Mouse (Mus musculus) MEL (cell line): ENCODE measurements around the gene Snx3. TPM values are rescaled to one million over a fixed set of nuclear protein-coding genes. Genes with fewer than 3 reads are reported as not detected.
A peak's percentile ranks its signal among the peaks of the same experiment; 100 is the strongest.

Experiments
- DNase-seq: peaks from one replicate; pipeline ENCODE4 v3.0.0; 2011; ENCODE audit warnings: low read depth, low spot score
- H3K27ac ChIP-seq: 2 replicates; pipeline ENCODE4 v1.5.1; 2012; ENCODE audit warnings: low read depth, mild to moderate bottlenecking, control low read depth, low read length, moderate library complexity; ENCODE audit not compliant: control insufficient read depth
- H3K27me3 ChIP-seq, 2 experiments: fragments of 150-350 bp in 1 of 2; sonication (generic) in 1 of 2; 2 replicates each; pipeline ENCODE4 v1.6.1; 2012; ENCODE audit warnings: low read length in 2 of 2, mild to moderate bottlenecking in 2 of 2, improper control_type of control experiment in 1 of 2, moderate library complexity in 1 of 2; ENCODE audit not compliant: insufficient read depth in 2 of 2, control insufficient read depth in 1 of 2
- H3K36me3 ChIP-seq, 2 experiments: 2 replicates each; pipeline ENCODE4 v1.6.1; 2012 to 2014; ENCODE audit warnings: low read length in 2 of 2, improper control_type of control experiment in 1 of 2, inconsistent platforms in 1 of 2, mild to moderate bottlenecking in 1 of 2; ENCODE audit not compliant: insufficient read depth in 2 of 2, control insufficient read depth in 1 of 2
- H3K4me1 ChIP-seq, 2 experiments: fragments of 150-350 bp in 1 of 2; sonication (generic) in 1 of 2; 2 replicates each; pipeline ENCODE4 v1.6.1; 2012; ENCODE audit warnings: low read length in 2 of 2, improper control_type of control experiment in 1 of 2, mild to moderate bottlenecking in 1 of 2; ENCODE audit not compliant: insufficient read depth in 2 of 2, control insufficient read depth in 1 of 2
- H3K4me3 ChIP-seq, 2 experiments: fragments of 150-350 bp in 1 of 2; sonication (generic) in 1 of 2; 2 replicates each; pipeline ENCODE4 v1.5.1; 2012; ENCODE audit warnings: low read depth in 2 of 2, low read length in 2 of 2, mild to moderate bottlenecking in 2 of 2, moderate library complexity in 2 of 2, control low read depth in 1 of 2, improper control_type of control experiment in 1 of 2; ENCODE audit not compliant: control insufficient read depth in 1 of 2, insufficient read depth in 1 of 2
- H3K79me2 ChIP-seq: 2 replicates; pipeline ENCODE4 v1.6.1; 2012; ENCODE audit warnings: mild to moderate bottlenecking, low read length, moderate library complexity; ENCODE audit not compliant: control insufficient read depth, poor library complexity, insufficient read depth
- H3K9ac ChIP-seq: 2 replicates; pipeline ENCODE4 v1.6.1; 2012; ENCODE audit warnings: low read depth, mild to moderate bottlenecking, control low read depth, low read length, moderate library complexity; ENCODE audit not compliant: control insufficient read depth, poor library complexity, severe bottlenecking
- H3K9me3 ChIP-seq: fragments of 150-350 bp; sonication (generic); replicated peaks from 2 replicates; pipeline ENCODE4 v1.6.1; 2012; ENCODE audit warnings: mild to moderate bottlenecking, low read length, improper control_type of control experiment, moderate library complexity; ENCODE audit not compliant: insufficient read depth
- BHLHE40 ChIP-seq: IDR thresholded peaks from 2 replicates; pipeline ENCODE4 v1.6.1; 2012; ENCODE audit warnings: low read depth, mild to moderate bottlenecking, inconsistent platforms, low read length, improper control_type of control experiment, borderline replicate concordance
- CHD1 ChIP-seq: IDR thresholded peaks from 2 replicates; pipeline ENCODE4 v1.6.1; 2012; ENCODE audit warnings: low read depth, mild to moderate bottlenecking, inconsistent platforms, low read length, improper control_type of control experiment
- CHD2 ChIP-seq: IDR thresholded peaks from 2 replicates; pipeline ENCODE4 v1.6.1; 2011; ENCODE audit warnings: low read length, improper control_type of control experiment
- CTCF ChIP-seq, 3 experiments: IDR thresholded peaks in 2 of 3; conservative IDR thresholded peaks in 1 of 3; 2 replicates each; pipeline ENCODE4 v1.5.1; 2011 to 2012; ENCODE audit warnings: low read length in 3 of 3, low read depth in 2 of 3, mild to moderate bottlenecking in 2 of 3, improper control_type of control experiment in 1 of 3, inconsistent platforms in 1 of 3, mixed read lengths in 1 of 3, moderate library complexity in 1 of 3; ENCODE audit not compliant: control insufficient read depth in 1 of 3, insufficient read depth in 1 of 3, poor library complexity in 1 of 3, severe bottlenecking in 1 of 3
- E2F4 ChIP-seq: IDR thresholded peaks from 2 replicates; pipeline ENCODE4 v1.6.1; 2011; ENCODE audit warnings: low read depth, low read length, improper control_type of control experiment, borderline replicate concordance
- EP300 ChIP-seq, 2 experiments: IDR thresholded peaks; 2 replicates each; pipeline ENCODE4 v1.6.1; 2011; ENCODE audit warnings: improper control_type of control experiment in 2 of 2, low read length in 2 of 2, low read depth in 1 of 2, mild to moderate bottlenecking in 1 of 2
- GABPA ChIP-seq: IDR thresholded peaks from 2 replicates; pipeline ENCODE4 v1.6.1; 2012; ENCODE audit warnings: low read depth, mild to moderate bottlenecking, inconsistent platforms, low read length, improper control_type of control experiment, moderate library complexity
- JUND ChIP-seq: IDR thresholded peaks from 2 replicates; pipeline ENCODE4 v1.6.1; 2011; ENCODE audit warnings: low read depth, mild to moderate bottlenecking, improper control_type of control experiment, low read length
- MEF2A ChIP-seq: IDR thresholded peaks from 2 replicates; pipeline ENCODE4 v1.6.1; 2014; ENCODE audit warnings: low read depth, mild to moderate bottlenecking, inconsistent platforms, low read length, improper control_type of control experiment; ENCODE audit not compliant: poor library complexity, insufficient replicate concordance, severe bottlenecking; ENCODE audit errors: extremely low read depth
- MXI1 ChIP-seq: IDR thresholded peaks from 2 replicates; pipeline ENCODE4 v1.6.1; 2011; ENCODE audit warnings: mild to moderate bottlenecking, low read depth, low read length, improper control_type of control experiment
- POLR2AphosphoS2 ChIP-seq: IDR thresholded peaks from 2 replicates; pipeline ENCODE4 v1.6.1; 2011; ENCODE audit warnings: low read length, improper control_type of control experiment
- POLR2AphosphoS5 ChIP-seq: IDR thresholded peaks from 2 replicates; pipeline ENCODE4 v1.6.1; 2012; ENCODE audit warnings: low read depth, borderline replicate concordance, mild to moderate bottlenecking, inconsistent platforms, low read length, moderate library complexity, mixed read lengths
- RAD21 ChIP-seq: IDR thresholded peaks from 2 replicates; pipeline ENCODE4 v1.6.1; 2011; ENCODE audit warnings: mild to moderate bottlenecking, low read depth, low read length, improper control_type of control experiment
- SMC3 ChIP-seq: IDR thresholded peaks from 2 replicates; pipeline ENCODE4 v1.6.1; 2011; ENCODE audit warnings: low read depth, low read length, improper control_type of control experiment
- TBP ChIP-seq: IDR thresholded peaks from 2 replicates; pipeline ENCODE4 v1.8.0; 2011; ENCODE audit warnings: low read depth, low read length, improper control_type of control experiment
- UBTF ChIP-seq: IDR thresholded peaks from 2 replicates; pipeline ENCODE4 v1.6.1; 2012; ENCODE audit warnings: low read depth, mild to moderate bottlenecking, inconsistent platforms, low read length, improper control_type of control experiment, moderate library complexity, borderline replicate concordance; ENCODE audit not compliant: insufficient read depth
- polyA plus RNA-seq, 2 experiments: library from polyadenylated mRNA; stranded (reverse) in 1 of 2; unstranded in 1 of 2; fragments of >175 nt in 1 of 2; fragments of >200 nt in 1 of 2; gene quantifications; 2 replicates each; pipeline versions ENCODE4 v1.2.1 to v1.2.4; 2012; ENCODE audit warnings: low replicate concordance in 2 of 2, low read depth in 1 of 2; ENCODE audit not compliant: insufficient read length in 2 of 2, insufficient read depth in 1 of 2, missing spikeins in 1 of 2
- total RNA-seq: library from RNA; depleted of rRNA; stranded (reverse); fragments of 300-350 nt; gene quantifications from 2 replicates; pipeline ENCODE4 v1.2.3, GENCODE M21; 2012

Snx3 gene
- total and polyA plus RNA-seq, 3 experiments, result 107 to 320 TPM; not detected in 1

- no peak for TF ChIP-seq SMC3
- TF ChIP-seq EP300 (IDR thresholded peaks at IDR 0.05; ENCODE audit: low read depth in 1 of 2, low read length in 2 of 2), result peak; percentile 93 to 97
These were observed 35.9 kb downstream of the Snx3 start (continued) for GRCm38 (mm10) chr10:42537571-42538316.

- Histone ChIP-seq H3K4me1 (0 out of 4 replicates have a peak, but pooled peaks cover 0 to 3% of the 10 kb centered on the region in 2 experiments), H3K36me3 (no peaks in the 10 kb centered on the region), H3K27ac (no peak overlapping the region), H3K27me3 (no peaks in the 10 kb centered on the region), H3K9me3 (no peaks in the 10 kb centered on the region), H3K9ac (no peak overlapping the region), H3K4me3 (no peak overlapping the region), H3K79me2 (no peaks in the 10 kb centered on the region)
- TF ChIP-seq CHD1 (no peak), TBP (no peak), JUND (no peak), UBTF (no peak), GABPA (no peak), CTCF (IDR thresholded peaks at IDR 0.05 in 2 of 3, conservative IDR thresholded peaks at IDR 0.05 in 1 of 3; ENCODE audit: control insufficient read depth in 1 of 3, insufficient read depth in 1 of 3, low read depth in 2 of 3, low read length in 3 of 3, poor library complexity in 1 of 3, severe bottlenecking in 1 of 3) (no peak), RAD21 (no peak), E2F4 (no peak), MEF2A (no peak), EP300 (IDR thresholded peaks at IDR 0.05; ENCODE audit: low read depth in 1 of 2, low read length in 2 of 2) (no peak), BHLHE40 (no peak), POLR2AphosphoS2 (no peak), CHD2 (no peak), POLR2AphosphoS5 (no peak)
- no peak for DNase-seq
These were observed 44.1 kb downstream of the Snx3 start for GRCm38 (mm10) chr10:42545707-42546503.

- H3K79me2 ChIP-seq, result no peaks in the 10 kb centered on the region
- H3K27ac ChIP-seq, result no peak overlapping the region
These were observed 44.7 kb downstream of the Snx3 start for GRCm38 (mm10) chr10:42546507-42546906.

More at GRCm38 (mm10) chr10:42546507-42546906, 44.7 kb downstream of the Snx3 start:
- H3K9ac ChIP-seq, result no peak overlapping the region
- no peak for DNase-seq
- no peak overlapping the region for H3K4me3 ChIP-seq
- H3K27me3 ChIP-seq, result no peaks in the 10 kb centered on the region; a peak in 1 of 4 replicates
- H3K4me1 ChIP-seq, result 0 out of 4 replicates have a peak, but pooled peaks cover 0 to 3% of the 10 kb centered on the region in 2 experiments
- no peak for TF ChIP-seq MXI1
- H3K36me3 ChIP-seq, result no peaks in the 10 kb centered on the region
- H3K9me3 ChIP-seq, result no peaks in the 10 kb centered on the region
